Mouse (Mus musculus) neural tube, embryonic 11.5 days (tissue): Measurements from ENCODE around the gene Vps45. TPM values are rescaled to one million over a fixed set of nuclear protein-coding genes. Genes with fewer than 3 reads are reported as not detected.
"Not testable (repeated sequence)": the region's sequence is repeated elsewhere in the genome, so short reads cannot be mapped to it uniquely, and the experiment has no call there.

ENCODE experiments used
- ATAC-seq: fragments of 200-750 bp; cut with Nextera tagmentation; 2 replicates; pipeline ENCODE4 v1.8.0; 2017; ENCODE audit warnings: moderate number of reproducible peaks, mild to moderate bottlenecking, moderate TSS enrichment, moderate library complexity; ENCODE audit not compliant: insufficient read depth, low FRiP score, low TSS enrichment
- DNase-seq: peaks from one replicate; pipeline ENCODE4 v3.0.0-alpha.2; 2015; ENCODE audit warnings: low spot score
- H3K27ac ChIP-seq: fragments of 300-500 bp; sonication (generic); 2 replicates; pipeline ENCODE4 v1.5.1; 2014; ENCODE audit warnings: low read depth, mild to moderate bottlenecking, low read length
- H3K27me3 ChIP-seq: fragments of 300-500 bp; sonication (generic); 2 replicates; pipeline ENCODE4 v1.6.1; 2014; ENCODE audit warnings: mild to moderate bottlenecking, low read length, mixed read lengths; ENCODE audit not compliant: control insufficient read depth, insufficient read depth
- H3K36me3 ChIP-seq: fragments of 300-500 bp; sonication (generic); 2 replicates; pipeline ENCODE4 v1.6.1; 2014; ENCODE audit warnings: mild to moderate bottlenecking, low read length, moderate library complexity, mixed read lengths; ENCODE audit not compliant: control insufficient read depth, insufficient read depth
- H3K4me1 ChIP-seq: fragments of 300-500 bp; sonication (generic); 2 replicates; pipeline ENCODE4 v1.6.1; 2014; ENCODE audit warnings: low read length, mixed read lengths; ENCODE audit not compliant: control insufficient read depth, insufficient read depth
- H3K4me2 ChIP-seq: fragments of 300-500 bp; sonication (generic); 2 replicates; pipeline ENCODE4 v1.6.1; 2014; ENCODE audit warnings: low read depth, mild to moderate bottlenecking, moderate library complexity
- H3K4me3 ChIP-seq: fragments of 300-500 bp; sonication (generic); 2 replicates; pipeline ENCODE4 v1.5.1; 2014; ENCODE audit warnings: low read depth, low read length
- H3K9ac ChIP-seq: fragments of 300-500 bp; sonication (generic); 2 replicates; pipeline ENCODE4 v1.6.1; 2014; ENCODE audit warnings: mild to moderate bottlenecking, low read length
- H3K9me3 ChIP-seq: fragments of 300-500 bp; sonication (generic); 2 replicates; pipeline ENCODE4 v1.6.1; 2016; ENCODE audit warnings: low read length; ENCODE audit not compliant: control insufficient read depth
- WGBS: fragments of 180-500 bp; shearing (Covaris S2); extraction: QIAGEN DNeasy Blood & Tissue Kit; methylation state at CpG from one replicate; pipeline ENCODE4 v1.1.7; 2014; 5-methylcytosine and 5-hydroxymethylcytosine counted together
- polyA plus RNA-seq: library from polyadenylated mRNA; unstranded; fragments of >200 nt; fragmentation: Nextera tagmentation; extraction: Ambion mirVana; gene quantifications from 2 replicates; pipeline ENCODE4 v1.2.1, GENCODE M21; 2014

Gene Vps45
- polyA plus RNA-seq, 1 experiment from 2014 or later = 31.0 TPM

DNA sequence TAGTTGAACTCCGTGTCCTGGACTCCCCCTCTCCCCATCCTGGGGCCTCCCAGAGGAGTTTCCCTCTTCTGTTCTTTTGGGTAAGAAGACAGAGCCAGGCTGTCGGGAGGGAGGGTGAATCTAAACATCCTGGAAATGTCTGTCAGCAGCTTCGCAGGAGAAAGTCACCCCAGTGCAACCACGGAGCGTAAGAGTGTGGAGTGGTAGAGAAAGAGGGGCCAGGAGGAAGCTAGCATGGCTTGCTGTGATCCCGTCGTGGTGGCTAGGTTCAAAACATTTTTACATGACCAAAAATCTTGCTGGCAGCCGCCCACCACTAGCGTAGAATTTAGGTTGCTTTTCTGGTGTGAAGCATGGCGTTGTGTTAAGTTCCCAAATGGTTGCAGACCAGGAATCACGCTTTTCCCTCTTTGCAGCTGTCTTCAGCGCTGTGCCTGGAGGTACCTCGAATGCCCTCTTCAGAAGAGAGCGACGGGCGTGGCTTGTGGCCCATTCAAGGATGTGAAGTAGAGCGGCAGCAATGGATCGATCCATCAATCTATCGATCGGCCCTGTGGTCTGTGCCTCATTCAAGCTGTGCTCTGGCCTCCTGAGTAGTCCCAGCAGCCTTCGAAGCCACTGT is 72.2 kb downstream of the Vps45 start:
- Histone ChIP-seq H3K4me3 (0 out of 2 replicates have a peak overlapping the region, but pooled peaks have one; percentile 2), H3K9ac (peak overlapping the region; percentile 37), H3K4me1 (peaks cover 19% of the 10 kb centered on the region), H3K27me3 (no peaks in the 10 kb centered on the region), H3K36me3 (peaks cover 17% of the 10 kb centered on the region), H3K9me3 (no peaks in the 10 kb centered on the region), H3K27ac (peak overlapping the region; percentile 91), H3K4me2 (peak overlapping the region; percentile 40)
- ATAC-seq = peak; percentile 52
- DNase-seq = peak; percentile 74
- WGBS = 2% methylated on average over 21 of the region's 21 CpGs

DNA sequence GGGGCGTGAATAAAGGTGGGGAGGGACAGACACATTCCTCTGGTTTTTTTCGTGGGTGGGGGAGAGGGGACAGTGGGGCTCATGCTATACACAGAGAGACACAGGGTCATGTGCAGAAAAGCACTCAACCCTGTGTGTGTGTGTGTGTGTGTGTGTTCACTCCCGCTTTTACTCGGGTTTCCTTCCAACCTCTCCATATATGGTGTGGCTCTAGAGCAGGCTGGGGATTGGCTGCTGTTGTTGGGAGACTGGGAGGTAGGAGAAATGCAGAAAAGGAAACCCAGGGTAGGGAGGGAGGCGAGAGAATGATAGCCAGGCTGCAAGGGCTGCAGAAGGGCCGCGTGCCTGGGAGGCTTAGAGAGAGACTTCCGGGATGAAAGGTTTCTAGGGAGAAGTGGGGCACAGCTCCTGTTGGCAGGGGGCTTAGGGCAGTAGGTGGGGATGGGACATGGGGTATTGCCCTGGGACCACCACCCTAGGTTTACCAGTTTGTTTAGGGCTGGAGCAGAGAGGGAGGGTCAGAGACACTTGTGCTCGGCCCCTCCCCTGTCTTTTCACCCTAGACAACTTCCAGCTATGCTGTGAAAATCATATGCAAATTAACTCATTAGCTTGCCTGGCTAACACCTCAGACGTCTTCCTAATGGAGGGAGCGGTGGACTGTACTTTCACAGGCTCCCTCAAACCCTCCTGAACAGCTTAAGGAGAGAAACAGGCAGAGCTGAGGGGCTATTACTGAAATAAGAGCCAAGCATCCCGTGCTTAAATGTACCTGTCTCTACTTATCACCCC is 72.9 kb downstream of the Vps45 start:
- Histone ChIP-seq H3K27me3 (no peaks in the 10 kb centered on the region), H3K4me3 (0 out of 2 replicates have a peak overlapping the region, but pooled peaks have one; percentile 2), H3K27ac (peak overlapping the region; percentile 91), H3K4me2 (peak overlapping the region; percentile 40), H3K9me3 (no peaks in the 10 kb centered on the region), H3K4me1 (peaks cover 19% of the 10 kb centered on the region), H3K36me3 (peaks cover 11% of the 10 kb centered on the region), H3K9ac (peak overlapping the region; percentile 37)
- peak; percentile 72 for ATAC-seq
- WGBS = 3% methylated on average over 12 of the region's 12 CpGs
- peak; percentile 74 for DNase-seq

DNA sequence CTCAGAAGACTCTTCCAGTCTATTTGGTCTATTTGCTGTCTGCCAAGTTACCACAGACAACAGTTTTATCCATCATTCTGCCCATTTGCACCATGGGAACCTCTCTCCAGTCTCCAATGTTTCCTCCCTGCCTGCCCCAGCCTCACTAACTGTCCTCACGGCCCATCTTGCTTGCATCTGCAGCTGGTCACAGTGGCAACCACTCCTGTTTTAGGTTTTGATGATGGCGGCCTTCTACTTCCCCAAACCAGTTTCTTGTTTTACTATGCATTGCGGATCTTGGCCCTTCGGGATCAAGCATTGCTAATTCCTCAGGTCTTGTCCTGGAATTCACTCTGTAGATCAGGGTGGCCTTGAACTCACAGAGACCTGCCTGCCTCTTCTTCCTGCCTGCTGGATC is 76.1 kb downstream of the Vps45 start:
- Histone ChIP-seq H3K9me3 (no peaks in the 10 kb centered on the region), H3K4me2 (no peak overlapping the region), H3K4me3 (no peak overlapping the region), H3K36me3 (no peaks in the 10 kb centered on the region), H3K27ac (no peak overlapping the region), H3K27me3 (no peaks in the 10 kb centered on the region), H3K9ac (no peak overlapping the region), H3K4me1 (peaks cover 19% of the 10 kb centered on the region)
- ATAC-seq (no peak), DNase-seq (no peak)
- 90% methylated on average over 4 of the region's 4 CpGs for WGBS

DNA sequence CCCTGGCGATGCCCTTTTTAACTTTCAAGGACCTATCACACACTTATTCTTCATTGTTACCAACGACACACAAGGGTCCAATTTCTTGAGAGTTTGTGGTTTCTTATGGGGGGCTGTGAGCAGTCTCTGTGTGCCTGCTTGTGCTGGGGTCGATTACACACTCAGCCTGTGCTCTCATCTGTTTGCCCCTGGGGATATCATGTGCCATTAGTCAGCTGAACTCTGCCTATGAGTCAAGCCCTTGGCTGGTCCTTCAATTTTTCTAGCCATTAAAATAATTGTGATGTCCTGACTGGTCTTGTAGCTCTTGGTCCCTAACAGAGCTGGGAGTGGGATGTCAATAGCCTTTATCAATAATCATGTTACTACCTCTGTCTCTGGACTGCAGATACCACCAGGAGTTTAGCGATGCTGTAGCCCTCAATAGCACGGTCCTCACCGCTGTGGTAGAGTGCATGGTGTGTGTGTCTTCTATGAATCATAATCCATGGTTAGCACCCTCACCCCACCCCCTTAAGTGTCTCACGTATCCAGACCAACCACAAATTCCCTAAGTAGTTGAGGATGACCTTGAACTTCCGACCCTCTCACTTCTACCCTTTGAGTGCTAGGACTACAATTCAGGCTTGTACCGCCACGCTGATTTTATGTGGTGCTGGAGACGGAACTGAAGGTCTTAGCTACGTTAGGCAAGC is 77.8 kb downstream of the Vps45 start:
- Histone ChIP-seq H3K4me2 (no peak overlapping the region), H3K4me1 (peaks cover 4% of the 10 kb centered on the region), H3K36me3 (no peaks in the 10 kb centered on the region), H3K27me3 (no peaks in the 10 kb centered on the region), H3K9me3 (no peaks in the 10 kb centered on the region), H3K9ac (no peak overlapping the region), H3K27ac (no peak overlapping the region), H3K4me3 (no peak overlapping the region)
- no peak for ATAC-seq
- DNase-seq = no peak
- 81% methylated on average over 12 of the region's 12 CpGs for WGBS

DNA sequence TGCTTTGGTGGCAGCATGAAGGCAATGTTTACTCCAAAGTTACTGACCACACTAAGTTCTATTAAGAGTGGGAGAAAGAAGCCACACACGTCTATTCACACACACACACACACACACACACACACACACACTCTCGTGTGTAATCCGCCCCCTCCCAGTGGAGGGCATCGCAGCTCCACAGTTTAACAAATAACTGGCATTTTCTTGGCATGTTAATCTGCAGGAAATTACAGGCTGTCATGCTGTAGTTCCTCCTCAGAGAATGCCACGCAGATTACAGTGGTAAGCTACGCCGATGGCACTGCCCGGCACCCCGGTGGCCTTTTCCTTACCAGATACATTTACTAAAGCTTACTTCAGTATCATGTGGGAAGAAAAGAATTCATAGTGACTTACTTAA is 80.0 kb downstream of the Vps45 start:
- H3K27ac ChIP-seq = no peak overlapping the region
- 89% methylated on average over 9 of the region's 9 CpGs for WGBS
- no peak for ATAC-seq
- no peak overlapping the region for H3K4me3 ChIP-seq
- H3K9me3 ChIP-seq = no peaks in the 10 kb centered on the region
- DNase-seq = no peak
- no peaks in the 10 kb centered on the region for H3K27me3 ChIP-seq
- no peaks in the 10 kb centered on the region for H3K36me3 ChIP-seq
- peaks cover 8% of the 10 kb centered on the region for H3K4me1 ChIP-seq
- no peak overlapping the region for H3K4me2 ChIP-seq
- H3K9ac ChIP-seq = no peak overlapping the region

DNA sequence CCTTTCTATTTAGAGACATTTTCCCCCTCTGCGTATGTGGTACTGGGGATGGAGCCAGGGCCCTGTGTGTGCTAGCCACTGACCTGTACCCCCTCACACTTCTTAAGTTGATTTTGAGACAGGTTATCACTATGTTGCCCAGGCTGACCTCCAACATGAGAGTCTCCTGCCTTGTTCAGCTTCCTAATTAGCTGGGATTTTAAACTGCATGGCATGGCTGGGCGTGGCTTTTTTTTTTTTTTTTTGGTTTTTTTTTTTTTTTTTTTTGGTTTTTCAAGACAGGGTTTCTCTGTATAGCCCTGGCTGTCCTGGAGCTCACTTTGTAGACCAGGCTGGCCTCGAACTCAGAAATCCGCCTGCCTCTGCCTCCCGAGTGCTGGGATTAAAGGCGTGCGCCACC is 80.7 kb downstream of the Vps45 start:
- H3K27me3 ChIP-seq, ATAC-seq, H3K27ac ChIP-seq, H3K4me3 ChIP-seq, DNase-seq, H3K9me3 ChIP-seq, H3K9ac ChIP-seq, H3K36me3 ChIP-seq, H3K4me2 ChIP-seq, H3K4me1 ChIP-seq: not testable (repeated sequence)
- 94% methylated on average over 5 of the region's 7 CpGs for WGBS

DNA sequence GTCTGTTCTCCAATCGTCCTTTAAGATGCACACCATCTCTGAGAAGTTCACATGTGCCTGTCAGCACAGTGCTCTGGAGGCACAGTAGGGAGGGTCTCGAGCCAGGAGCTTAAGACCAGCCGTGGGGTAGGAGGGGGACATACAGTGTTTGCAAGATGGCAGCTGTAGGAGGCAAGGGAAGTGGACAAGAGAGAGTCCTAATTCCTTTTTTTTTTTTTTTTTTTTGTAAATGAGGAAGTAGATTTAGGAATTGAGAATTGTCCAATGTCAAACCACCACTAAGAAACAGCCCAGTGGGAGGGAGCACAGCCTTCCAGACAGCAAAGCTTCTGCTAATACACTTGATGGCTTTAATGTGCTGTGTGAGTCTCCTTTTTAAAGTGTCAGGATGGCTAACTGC is 81.2 kb downstream of the Vps45 start:
- Histone ChIP-seq H3K36me3 (no peaks in the 10 kb centered on the region), H3K9me3 (no peaks in the 10 kb centered on the region), H3K4me1 (peaks cover 14% of the 10 kb centered on the region), H3K4me3 (no peak overlapping the region), H3K4me2 (no peak overlapping the region), H3K27me3 (no peaks in the 10 kb centered on the region), H3K9ac (no peak overlapping the region), H3K27ac (no peak overlapping the region)
- ATAC-seq (no peak), DNase-seq (no peak)
- WGBS = 68% methylated on average over 3 of the region's 3 CpGs

DNA sequence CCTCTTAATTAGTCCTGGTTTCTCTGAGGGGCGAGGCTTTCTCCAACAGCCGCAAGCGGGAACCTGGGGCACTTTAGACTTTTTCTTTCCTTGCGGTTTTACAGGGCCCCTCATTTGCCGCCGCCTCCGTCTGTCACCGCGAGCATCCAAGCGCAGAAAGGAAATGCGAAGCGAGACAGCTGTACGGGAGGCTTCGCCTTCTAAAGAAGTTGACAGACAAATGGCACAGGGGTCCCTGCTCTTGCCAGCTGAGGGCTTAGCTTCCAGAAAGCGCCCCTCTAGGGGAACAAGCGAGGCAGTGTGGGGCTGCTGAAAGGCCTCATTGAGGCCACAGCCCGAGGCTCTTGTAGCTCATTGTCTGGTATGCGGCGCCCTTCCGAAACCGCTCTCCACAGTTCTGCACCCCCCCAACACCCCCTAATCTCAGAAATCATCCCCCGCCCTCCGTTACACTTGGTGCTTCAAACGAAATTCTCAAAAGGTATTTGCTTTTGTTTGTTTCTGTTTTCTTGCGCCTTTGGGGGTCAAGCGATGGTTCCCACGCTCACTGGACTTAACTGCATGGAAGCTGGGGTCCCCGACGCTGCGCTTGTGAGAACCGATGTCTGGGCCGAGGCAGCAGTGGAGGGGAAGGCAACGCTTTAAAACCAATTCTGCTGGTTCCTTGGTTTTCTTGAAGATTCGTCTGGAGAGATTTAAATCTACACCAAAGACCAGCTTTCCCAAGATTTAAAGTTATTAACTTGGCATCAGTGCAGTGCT is 85.2 kb downstream of the Vps45 start:
- peak overlapping the region; percentile 44 for H3K9ac ChIP-seq
- DNase-seq (peak; percentile 84), ATAC-seq (peak; percentile 96)
- H3K27ac ChIP-seq = peak overlapping the region; percentile 78
- H3K9me3 ChIP-seq = no peaks in the 10 kb centered on the region
- 2% methylated on average over 34 of the region's 34 CpGs for WGBS
- no peaks in the 10 kb centered on the region for H3K27me3 ChIP-seq
- H3K4me2 ChIP-seq = peak overlapping the region; percentile 47
- H3K36me3 ChIP-seq = no peaks in the 10 kb centered on the region
- peaks cover 14% of the 10 kb centered on the region for H3K4me1 ChIP-seq
- H3K4me3 ChIP-seq = 0 out of 2 replicates have a peak overlapping the region, but pooled peaks have one; percentile 0
